Mouse (Mus musculus) heart, embryonic 11.5 days (tissue): Measurements from ENCODE around the gene Umod. TPM values are rescaled to one million over a fixed set of nuclear protein-coding genes. Genes with fewer than 3 reads are reported as not detected.

Experiments
- ATAC-seq: fragments of 200-750 bp; cut with Nextera tagmentation; replicated peaks from 2 replicates; pipeline ENCODE4 v1.8.0; 2017; ENCODE audit warnings: moderate library complexity; ENCODE audit not compliant: insufficient number of reproducible peaks, low FRiP score, low TSS enrichment
- H3K27ac ChIP-seq: fragments of 300-500 bp; sonication (generic); 2 replicates; pipeline ENCODE4 v1.5.1; 2014; ENCODE audit warnings: mild to moderate bottlenecking, low read depth, low read length
- H3K27me3 ChIP-seq: fragments of 300-500 bp; sonication (generic); 2 replicates; pipeline ENCODE4 v1.6.1; 2014; ENCODE audit warnings: mild to moderate bottlenecking, low read length, mixed read lengths; ENCODE audit not compliant: control insufficient read depth, insufficient read depth
- H3K36me3 ChIP-seq: fragments of 300-500 bp; sonication (generic); 2 replicates; pipeline ENCODE4 v1.6.1; 2014; ENCODE audit warnings: mild to moderate bottlenecking, low read length, moderate library complexity, mixed read lengths; ENCODE audit not compliant: control insufficient read depth, insufficient read depth
- H3K4me1 ChIP-seq: fragments of 300-500 bp; sonication (generic); 2 replicates; pipeline ENCODE4 v1.6.1; 2014; ENCODE audit warnings: low read length; ENCODE audit not compliant: control insufficient read depth, insufficient read depth
- H3K4me2 ChIP-seq: fragments of 300-500 bp; sonication (generic); 2 replicates; pipeline ENCODE4 v1.6.1; 2014; ENCODE audit warnings: mild to moderate bottlenecking, moderate library complexity
- H3K4me3 ChIP-seq: fragments of 300-500 bp; sonication (generic); 2 replicates; pipeline ENCODE4 v1.5.1; 2014; ENCODE audit warnings: low read depth, low read length
- H3K9ac ChIP-seq: fragments of 300-500 bp; sonication (generic); 2 replicates; pipeline ENCODE4 v1.6.1; 2014; ENCODE audit warnings: mild to moderate bottlenecking, low read depth, low read length, moderate library complexity
- H3K9me3 ChIP-seq: fragments of 300-500 bp; sonication (generic); replicated peaks from 2 replicates; pipeline ENCODE4 v1.6.1; 2016; ENCODE audit warnings: low read length; ENCODE audit not compliant: control insufficient read depth
- WGBS: fragments of 180-500 bp; shearing (Covaris S2); extraction: QIAGEN DNeasy Blood & Tissue Kit; methylation state at CpG from one replicate; pipeline ENCODE4 v1.1.7; 2014; ENCODE audit not compliant: insufficient replicate concordance; 5-methylcytosine and 5-hydroxymethylcytosine counted together
- polyA plus RNA-seq: library from polyadenylated mRNA; unstranded; fragments of >200 nt; fragmentation: Nextera tagmentation; extraction: Ambion mirVana; gene quantifications from 2 replicates; pipeline ENCODE4 v1.2.1, GENCODE M21; 2014

The Umod gene
- not detected in 2 replicates for polyA plus RNA-seq

- no peak within 1 kb of the TSS for H3K4me2 ChIP-seq
- no peak within 1 kb of the TSS for H3K4me3 ChIP-seq
- no peaks in the 10 kb centered on the region for H3K36me3 ChIP-seq
- no peaks in the 10 kb centered on the region for H3K9me3 ChIP-seq
- H3K27me3 ChIP-seq = no peaks in the 10 kb centered on the region
- ATAC-seq = no peak
- H3K9ac ChIP-seq = no peak within 1 kb of the TSS
- no peak within 1 kb of the TSS for H3K27ac ChIP-seq
- H3K4me1 ChIP-seq = no peaks in the 10 kb centered on the region
These were observed at the start of gene Umod for GRCm38 (mm10) chr7:119479256-119479655. Gene Umod (minus strand): TSS chr7:119479282.

GRCm38 (mm10) chr7:119528617-119529016, 49.5 kb upstream of the Umod start:
- WGBS = 56% methylated on average over 7 of the region's 7 CpGs
- H3K27me3 ChIP-seq = no peaks in the 10 kb centered on the region
- H3K4me2 ChIP-seq = no peak overlapping the region

GRCm38 (mm10) chr7:119527548-119527947, 48.5 kb upstream of the Umod start:
- Histone ChIP-seq H3K4me2 (no peak overlapping the region), H3K36me3 (no peaks in the 10 kb centered on the region), H3K27me3 (no peaks in the 10 kb centered on the region), H3K9ac (no peak overlapping the region), H3K4me1 (no peaks in the 10 kb centered on the region), H3K27ac (no peak overlapping the region), H3K4me3 (no peak overlapping the region), H3K9me3 (no peaks in the 10 kb centered on the region)
- no peak for ATAC-seq
- 73% methylated on average over 2 of the region's 2 CpGs for WGBS

More at GRCm38 (mm10) chr7:119528617-119529016, 49.5 kb upstream of the Umod start:
- Histone ChIP-seq H3K9ac (no peak overlapping the region), H3K4me3 (no peak overlapping the region), H3K4me1 (no peaks in the 10 kb centered on the region), H3K27ac (no peak overlapping the region), H3K9me3 (no peaks in the 10 kb centered on the region), H3K36me3 (no peaks in the 10 kb centered on the region)
- no peak for ATAC-seq

- Histone ChIP-seq H3K27me3 (no peaks in the 10 kb centered on the region), H3K36me3 (no peaks in the 10 kb centered on the region), H3K4me1 (no peaks in the 10 kb centered on the region), H3K27ac (no peak overlapping the region), H3K4me3 (no peak overlapping the region), H3K9me3 (no peaks in the 10 kb centered on the region), H3K4me2 (no peak overlapping the region), H3K9ac (no peak overlapping the region)
- ATAC-seq = no peak
- WGBS = 88% methylated on average over 1 of the region's 1 CpGs
These were observed 48.1 kb upstream of the Umod start for GRCm38 (mm10) chr7:119527135-119527534.

- no peak for ATAC-seq
- Histone ChIP-seq H3K9ac (no peak overlapping the region), H3K4me2 (no peak overlapping the region), H3K9me3 (no peaks in the 10 kb centered on the region), H3K4me3 (no peak overlapping the region), H3K4me1 (no peaks in the 10 kb centered on the region), H3K27me3 (no peaks in the 10 kb centered on the region), H3K27ac (no peak overlapping the region), H3K36me3 (no peaks in the 10 kb centered on the region)
- 82% methylated on average over 13 of the region's 13 CpGs for WGBS
These were observed 47.4 kb upstream of the Umod start for GRCm38 (mm10) chr7:119526486-119526885.

- H3K9ac ChIP-seq = no peak overlapping the region
- no peak for ATAC-seq
- H3K27me3 ChIP-seq = no peaks in the 10 kb centered on the region
- no peak overlapping the region for H3K4me3 ChIP-seq
- H3K9me3 ChIP-seq = no peaks in the 10 kb centered on the region
- WGBS = 45% methylated on average over 2 of the region's 2 CpGs
- H3K4me2 ChIP-seq = no peak overlapping the region
- no peaks in the 10 kb centered on the region for H3K36me3 ChIP-seq
- no peak overlapping the region for H3K27ac ChIP-seq
- H3K4me1 ChIP-seq = no peaks in the 10 kb centered on the region
These were observed 46.8 kb upstream of the Umod start for GRCm38 (mm10) chr7:119525881-119526281.

GRCm38 (mm10) chr7:119523389-119523788, 44.3 kb upstream of the Umod start, which contains the start of gene Pdilt:
Gene Pdilt (minus strand): TSS chr7:119523489.
- Histone ChIP-seq H3K36me3 (no peaks in the 10 kb centered on the region), H3K4me1 (no peaks in the 10 kb centered on the region), H3K4me2 (no peak within 1 kb of the TSS), H3K9me3 (no peaks in the 10 kb centered on the region), H3K27me3 (no peaks in the 10 kb centered on the region), H3K9ac (no peak within 1 kb of the TSS), H3K4me3 (no peak within 1 kb of the TSS), H3K27ac (no peak within 1 kb of the TSS)
- no peak for ATAC-seq
- 67% methylated on average over 4 of the region's 4 CpGs for WGBS

GRCm38 (mm10) chr7:119522385-119522784, 43.3 kb upstream of the Umod start:
- H3K4me3 ChIP-seq = no peak overlapping the region
- no peaks in the 10 kb centered on the region for H3K4me1 ChIP-seq
- H3K4me2 ChIP-seq = no peak overlapping the region
- H3K36me3 ChIP-seq = no peaks in the 10 kb centered on the region
- ATAC-seq = no peak
- H3K9me3 ChIP-seq = no peaks in the 10 kb centered on the region
- H3K27me3 ChIP-seq = no peaks in the 10 kb centered on the region
- H3K27ac ChIP-seq = no peak overlapping the region
- 63% methylated on average over 1 of the region's 1 CpGs for WGBS
- H3K9ac ChIP-seq = no peak overlapping the region

- Histone ChIP-seq H3K27me3 (no peaks in the 10 kb centered on the region), H3K4me2 (no peak overlapping the region), H3K36me3 (no peaks in the 10 kb centered on the region), H3K9ac (no peak overlapping the region), H3K9me3 (no peaks in the 10 kb centered on the region), H3K4me1 (no peaks in the 10 kb centered on the region), H3K27ac (no peak overlapping the region), H3K4me3 (no peak overlapping the region)
- WGBS = 76% methylated on average over 3 of the region's 3 CpGs
- no peak for ATAC-seq
These were observed 42.7 kb upstream of the Umod start for GRCm38 (mm10) chr7:119521816-119522215.
